Mouse (Mus musculus) olfactory bulb, adult 2 months (tissue): Measurements from ENCODE around the gene Ngdn. TPM values are rescaled to one million over a fixed set of nuclear protein-coding genes. Genes with fewer than 3 reads are reported as not detected.

Experiments used
- H3K27ac ChIP-seq: fragments of 200-500 bp; 2 replicates; pipeline ENCODE4 v1.5.1; 2012; ENCODE audit warnings: low read depth, low read length; ENCODE audit not compliant: insufficient read depth
- H3K4me1 ChIP-seq: fragments of 200-500 bp; 2 replicates; pipeline ENCODE4 v1.6.1; 2012; ENCODE audit warnings: low read length; ENCODE audit not compliant: control insufficient read depth, insufficient read depth
- H3K4me3 ChIP-seq: fragments of 200-500 bp; 2 replicates; pipeline ENCODE4 v1.5.1; 2012; ENCODE audit warnings: mild to moderate bottlenecking, low read depth, low read length, moderate library complexity; ENCODE audit not compliant: insufficient read depth
- CTCF ChIP-seq: fragments of 200-500 bp; IDR thresholded peaks from 2 replicates; pipeline ENCODE4 v1.5.1; 2012; ENCODE audit warnings: low read depth, mild to moderate bottlenecking, low read length, moderate library complexity; ENCODE audit not compliant: insufficient read depth
- POLR2A ChIP-seq: fragments of 200-500 bp; IDR thresholded peaks from 2 replicates; pipeline ENCODE4 v1.6.1; 2012; ENCODE audit warnings: mild to moderate bottlenecking, low read depth, low read length, moderate library complexity; ENCODE audit not compliant: insufficient read depth
- WGBS: fragments of 180-500 bp; shearing (Covaris S2); methylation state at CpG from one replicate; pipeline ENCODE4 v1.1.7; 2018; 5-methylcytosine and 5-hydroxymethylcytosine counted together
- polyA plus RNA-seq: library from polyadenylated mRNA; stranded (reverse); fragments of >200 nt; gene quantifications from 2 replicates; pipeline ENCODE4 v1.2.4, GENCODE M21; 2012; ENCODE audit warnings: low replicate concordance; ENCODE audit not compliant: missing spikeins, insufficient read depth, insufficient read length

Gene Ngdn
- polyA plus RNA-seq, 1 experiment, result not detected

DNA sequence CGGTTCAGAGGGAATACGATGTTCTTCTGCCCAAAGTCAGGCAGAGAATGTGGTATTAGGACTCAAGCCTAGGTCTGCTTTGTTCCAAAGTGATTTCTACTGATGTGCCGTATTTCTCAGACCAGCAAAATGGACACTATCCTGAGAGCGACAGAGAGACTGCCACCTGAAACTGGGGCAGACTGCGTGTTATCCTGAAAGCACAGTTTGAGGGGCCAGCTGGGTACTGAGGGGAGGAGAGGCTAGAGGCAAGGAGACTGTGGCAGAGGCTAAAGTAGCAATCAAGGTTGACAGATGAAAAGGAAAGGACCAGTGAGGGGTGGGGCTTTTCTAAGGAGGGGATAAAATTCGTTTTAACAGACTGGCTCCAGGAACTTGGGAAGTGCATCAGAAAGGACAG lies 14.4 kb upstream of the Ngdn start:
- no peak for TF ChIP-seq POLR2A
- no peak for TF ChIP-seq CTCF
- Histone ChIP-seq H3K4me3 (no peak overlapping the region), H3K4me1 (peaks cover 33% of the 10 kb centered on the region), H3K27ac (no peak overlapping the region)
- WGBS, result 91% methylated on average over 6 of the region's 6 CpGs

DNA sequence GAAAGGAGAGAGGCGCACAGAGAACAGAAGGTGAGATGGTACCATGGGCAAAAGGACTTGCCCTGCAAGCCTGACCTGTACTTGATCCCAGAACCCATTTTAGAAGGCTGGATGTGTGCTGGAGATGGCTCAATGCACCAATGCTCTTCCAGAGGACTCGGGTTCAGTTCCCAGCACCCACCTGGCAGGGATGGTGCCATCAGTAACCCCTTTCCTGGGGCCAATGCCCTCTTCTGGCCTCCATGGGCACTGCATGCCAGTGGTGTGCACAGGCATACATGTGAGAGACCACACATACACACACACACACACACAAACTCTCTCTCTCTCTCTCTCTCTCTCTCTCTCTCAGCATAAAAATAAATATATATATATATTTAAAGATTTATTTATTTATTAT lies 13.8 kb upstream of the Ngdn start:
- WGBS, result 100% methylated on average over 2 of the region's 2 CpGs
- no peak overlapping the region for H3K4me3 ChIP-seq
- no peak overlapping the region for H3K27ac ChIP-seq
- TF ChIP-seq CTCF, result no peak
- TF ChIP-seq POLR2A, result no peak
- H3K4me1 ChIP-seq, result peaks cover 28% of the 10 kb centered on the region

DNA sequence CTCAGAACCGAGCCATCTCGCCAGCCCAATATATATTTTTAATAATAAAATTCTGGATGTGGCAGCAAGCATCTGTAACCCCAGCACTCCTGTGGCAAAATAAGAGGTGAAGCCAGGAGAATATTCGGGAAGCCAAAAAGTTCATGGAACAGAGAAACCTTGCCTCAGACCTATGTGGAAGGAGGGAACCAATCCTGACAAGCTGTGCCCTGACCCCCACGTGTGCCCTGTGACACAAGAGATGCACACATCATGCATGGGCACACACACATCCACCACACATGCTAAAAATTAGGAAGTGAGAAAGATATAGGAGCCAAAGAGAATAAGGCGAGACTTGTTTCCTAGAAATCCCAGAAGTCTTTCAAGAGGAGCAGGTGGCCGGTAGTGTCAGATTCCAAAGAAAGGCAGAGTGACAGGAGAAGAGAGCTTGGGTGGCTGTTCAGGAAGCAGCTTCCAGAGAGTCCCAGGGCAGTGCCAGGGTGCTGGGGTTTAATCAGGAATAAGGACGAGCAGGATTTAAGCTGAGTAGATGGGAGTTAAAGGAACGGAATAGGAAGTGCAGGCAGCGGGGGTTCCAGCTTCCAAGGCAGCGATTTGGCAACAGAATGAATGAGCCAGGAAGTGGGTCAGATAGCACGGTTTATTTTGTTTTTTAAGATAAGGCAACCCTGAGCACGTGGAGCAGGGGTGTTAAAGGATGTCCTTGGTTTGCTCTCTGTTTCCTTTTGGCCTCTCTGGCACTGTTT lies 13.1 kb upstream of the Ngdn start:
- 51% methylated on average over 12 of the region's 12 CpGs for WGBS
- TF ChIP-seq POLR2A (no peak), CTCF (no peak)
- Histone ChIP-seq H3K27ac (no peak overlapping the region), H3K4me3 (no peak overlapping the region), H3K4me1 (peaks cover 22% of the 10 kb centered on the region)

DNA sequence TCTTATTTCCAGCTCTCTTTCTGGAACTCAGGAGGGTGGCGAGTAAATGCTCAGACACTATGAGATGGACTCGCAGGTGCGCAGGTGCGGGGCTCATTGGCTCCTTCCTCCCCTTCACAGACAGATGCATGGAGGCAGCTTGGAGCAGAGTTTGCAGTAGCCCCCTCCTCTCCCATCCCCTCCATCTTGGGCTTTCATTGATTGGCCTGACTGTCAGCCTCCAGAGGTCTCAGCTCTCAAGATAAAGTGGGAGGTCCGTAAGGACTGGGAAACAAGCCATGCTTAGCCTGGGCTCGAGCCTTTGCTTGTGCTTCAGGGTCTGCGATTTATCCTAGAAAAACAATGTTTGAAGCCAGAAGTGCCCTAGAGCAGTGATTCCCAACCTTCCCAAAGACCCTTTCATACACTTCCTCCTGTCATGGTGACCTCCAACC lies 12.6 kb upstream of the Ngdn start:
- Histone ChIP-seq H3K4me1 (peaks cover 20% of the 10 kb centered on the region), H3K27ac (no peak overlapping the region), H3K4me3 (no peak overlapping the region)
- TF ChIP-seq POLR2A, result no peak
- TF ChIP-seq CTCF, result no peak
- 69% methylated on average over 7 of the region's 7 CpGs for WGBS

DNA sequence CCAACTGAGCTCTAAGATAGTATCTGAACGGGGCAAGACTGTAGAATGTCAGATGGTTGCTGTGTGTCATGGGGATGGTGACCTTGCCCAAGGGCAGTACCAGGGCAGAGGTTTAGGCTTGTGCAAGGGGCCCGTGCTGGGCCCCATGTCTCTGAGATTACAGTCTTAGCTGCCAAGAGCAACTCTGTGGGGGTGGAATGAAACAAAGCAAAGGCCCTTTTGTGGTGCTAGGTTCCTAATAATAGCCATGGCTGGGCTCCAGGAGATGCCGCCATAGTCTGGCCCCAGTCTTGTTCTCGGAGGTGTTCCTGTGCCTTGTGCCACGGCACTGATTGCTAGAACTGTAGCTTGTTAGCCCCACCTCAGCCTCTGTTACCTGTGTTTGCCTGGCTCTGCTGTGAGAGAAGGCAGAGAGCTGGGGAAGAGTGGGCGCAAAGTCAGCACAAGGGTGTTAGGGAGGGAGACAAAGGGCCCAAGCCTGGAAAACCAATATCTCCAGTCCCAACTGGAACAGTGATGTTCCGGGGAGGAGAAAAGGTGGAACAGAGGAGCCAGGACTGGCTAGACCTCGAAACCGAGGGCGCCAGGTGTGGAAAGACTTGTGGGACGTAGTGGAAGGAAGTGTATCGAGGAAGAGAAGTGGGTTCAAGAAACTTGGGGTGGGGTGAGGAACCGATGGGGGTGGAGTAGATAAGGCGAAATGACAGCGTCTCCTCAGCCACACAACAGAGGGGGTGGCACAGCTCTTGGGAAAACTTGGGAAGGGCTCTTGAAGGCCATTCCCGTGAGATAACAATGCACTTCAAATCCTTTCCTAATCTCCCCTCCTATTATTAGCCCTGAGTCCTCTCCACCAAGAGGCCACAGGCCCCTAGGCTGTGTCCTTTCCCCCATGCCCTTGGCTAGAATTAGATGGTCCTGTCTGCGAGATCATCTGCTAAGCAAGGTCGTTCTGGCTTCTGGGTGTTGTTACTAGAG lies 11.1 kb upstream of the Ngdn start:
- Histone ChIP-seq H3K27ac (peak overlapping the region; percentile 34), H3K4me1 (peaks cover 20% of the 10 kb centered on the region), H3K4me3 (no peak overlapping the region)
- TF ChIP-seq CTCF, result no peak
- TF ChIP-seq POLR2A, result no peak
- WGBS, result 66% methylated on average over 18 of the region's 18 CpGs

DNA sequence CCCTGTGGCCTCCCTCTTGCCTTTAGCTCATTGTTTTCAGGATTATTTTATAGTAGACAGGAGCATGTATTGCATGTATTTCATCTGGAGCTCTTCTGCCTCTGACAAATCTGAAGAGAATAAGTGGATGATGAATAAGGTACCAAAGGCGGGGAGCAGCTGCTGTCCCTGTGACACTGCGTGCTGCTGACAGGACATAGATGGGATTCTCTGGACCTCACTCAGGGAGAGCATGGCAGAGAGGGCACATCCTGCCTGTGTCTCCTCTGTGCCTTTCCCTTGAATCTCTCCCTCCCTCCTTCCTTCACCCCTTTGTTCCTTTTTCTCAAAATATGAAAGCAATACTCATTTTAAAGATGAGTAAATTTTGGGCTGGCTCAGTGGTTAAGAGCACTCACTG lies 9.7 kb upstream of the Ngdn start:
- Histone ChIP-seq H3K4me1 (peaks cover 20% of the 10 kb centered on the region), H3K27ac (no peak overlapping the region), H3K4me3 (no peak overlapping the region)
- 92% methylated on average over 2 of the region's 2 CpGs for WGBS
- TF ChIP-seq POLR2A (no peak), CTCF (no peak)

DNA sequence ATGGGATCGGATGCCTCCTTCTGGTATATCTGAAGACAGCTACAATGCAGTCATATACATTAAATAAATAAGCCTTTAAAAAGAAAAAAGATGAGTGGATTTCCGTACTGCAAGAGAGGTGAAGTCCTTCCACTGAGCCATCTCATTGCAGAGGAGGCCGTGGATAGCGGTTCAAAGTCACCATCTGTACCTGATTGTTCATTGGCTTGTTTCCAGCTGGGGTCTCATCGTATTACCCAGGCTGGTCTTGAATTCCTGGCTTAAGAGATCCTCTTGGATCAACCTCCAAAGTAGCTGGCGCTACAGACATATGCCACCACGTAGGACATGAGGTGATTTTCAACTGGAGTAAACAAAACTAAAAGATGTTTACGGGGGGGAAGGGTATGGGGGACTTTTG lies 9.3 kb upstream of the Ngdn start:
- 89% methylated on average over 8 of the region's 8 CpGs for WGBS
- Histone ChIP-seq H3K27ac (no peak overlapping the region), H3K4me3 (no peak overlapping the region), H3K4me1 (peaks cover 20% of the 10 kb centered on the region)
- TF ChIP-seq CTCF, result no peak
- no peak for TF ChIP-seq POLR2A

DNA sequence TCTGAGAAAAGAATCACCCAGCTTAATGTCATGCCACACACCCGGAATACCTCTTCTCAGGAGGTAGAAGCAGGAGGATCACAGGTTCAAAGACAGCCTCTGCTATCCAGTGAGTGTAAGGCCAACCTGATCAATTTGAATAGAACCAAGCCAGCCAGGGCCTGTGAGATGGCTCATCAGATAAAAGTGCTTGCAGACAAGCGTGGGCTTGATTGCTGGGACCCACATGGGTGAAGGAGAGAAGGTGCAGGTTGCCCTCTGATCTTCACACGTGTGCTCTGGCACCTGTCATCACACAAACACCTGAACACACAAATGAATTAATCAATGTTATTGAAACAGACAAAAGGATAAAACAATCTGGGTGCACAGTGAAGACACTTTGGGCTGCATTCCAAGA lies 8.7 kb upstream of the Ngdn start:
- Histone ChIP-seq H3K27ac (no peak overlapping the region), H3K4me1 (peaks cover 20% of the 10 kb centered on the region), H3K4me3 (no peak overlapping the region)
- 74% methylated on average over 3 of the region's 3 CpGs for WGBS
- no peak for TF ChIP-seq POLR2A
- TF ChIP-seq CTCF, result no peak

DNA sequence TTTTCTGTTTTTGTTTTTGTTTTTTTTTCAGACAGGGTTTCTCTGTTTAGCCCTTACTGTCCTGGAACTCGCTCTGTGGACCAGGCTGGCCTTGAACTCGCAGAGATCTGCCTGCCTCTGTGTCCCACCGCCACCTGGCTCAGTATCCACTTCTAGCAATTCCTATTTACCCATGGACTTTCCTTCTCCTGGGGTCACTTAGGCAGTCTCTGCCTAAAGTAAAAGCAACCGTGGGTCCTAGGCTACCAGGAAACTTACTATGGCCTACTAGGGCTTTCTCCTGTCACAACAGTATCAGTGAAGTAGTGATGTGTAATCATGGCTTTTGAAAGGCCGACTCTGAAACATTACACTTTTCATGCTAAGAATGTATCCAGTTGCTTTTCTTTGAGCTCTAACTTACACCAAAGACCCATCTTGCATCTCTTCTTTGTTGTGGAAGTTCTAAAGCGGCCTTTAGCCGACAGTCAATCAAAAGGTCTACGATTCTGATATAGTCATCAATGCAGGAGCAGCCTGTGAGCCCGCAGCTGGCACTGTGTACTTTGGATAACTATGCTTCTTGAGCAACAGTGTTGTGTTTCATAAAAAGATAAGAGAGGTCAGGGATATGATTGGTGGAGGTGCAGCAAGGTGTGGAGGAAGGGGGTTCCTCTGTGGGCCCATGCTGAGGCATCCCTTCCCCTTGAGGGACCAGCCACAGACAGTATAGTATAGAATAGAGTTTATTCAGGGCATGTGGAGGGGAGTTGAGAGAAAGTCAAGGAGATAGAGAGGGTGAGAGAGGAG lies 7.9 kb upstream of the Ngdn start:
- peaks cover 20% of the 10 kb centered on the region for H3K4me1 ChIP-seq
- H3K4me3 ChIP-seq, result no peak overlapping the region
- H3K27ac ChIP-seq, result no peak overlapping the region
- no peak for TF ChIP-seq POLR2A
- TF ChIP-seq CTCF, result no peak
- 89% methylated on average over 9 of the region's 9 CpGs for WGBS
